Mouse (Mus musculus): ENCODE results near the gene Zic1.

Gene Zic1

GRCm38 (mm10) chr9:91352786-91353185 lies 12.8 kb downstream of the Zic1 start:
- no peak for DNase-seq (ENCODE audit: low spot score)

- DNase-seq (ENCODE audit: low spot score) = no peak
These were observed 13.6 kb downstream of the Zic1 start for GRCm38 (mm10) chr9:91351961-91352411.

GRCm38 (mm10) chr9:91351361-91351760 lies 14.2 kb downstream of the Zic1 start:
- DNase-seq (ENCODE audit: low spot score) = no peak

GRCm38 (mm10) chr9:91350861-91351291 lies 14.7 kb downstream of the Zic1 start:
- DNase-seq (ENCODE audit: low spot score) = no peak

GRCm38 (mm10) chr9:91350211-91350791 lies 15.3 kb downstream of the Zic1 start:
- no peak for DNase-seq (ENCODE audit: low spot score)

GRCm38 (mm10) chr9:91348746-91349145 lies 16.9 kb downstream of the Zic1 start:
- no peak for DNase-seq (ENCODE audit: low spot score)

- DNase-seq (ENCODE audit: low spot score) = no peak
These were observed 18.0 kb downstream of the Zic1 start for GRCm38 (mm10) chr9:91347591-91347990.
